Mouse (Mus musculus): ENCODE data around the gene 9930111J21Rik2. TPM values are rescaled to one million over a fixed set of nuclear protein-coding genes. Genes with fewer than 3 reads are reported as not detected.
"Not testable (repeated sequence)": the region's sequence is repeated elsewhere in the genome, so short reads cannot be mapped to it uniquely, and the experiment has no call there.

9930111J21Rik2 gene
- polyA plus RNA-seq, 1 experiment, result 91.8 TPM

DNA sequence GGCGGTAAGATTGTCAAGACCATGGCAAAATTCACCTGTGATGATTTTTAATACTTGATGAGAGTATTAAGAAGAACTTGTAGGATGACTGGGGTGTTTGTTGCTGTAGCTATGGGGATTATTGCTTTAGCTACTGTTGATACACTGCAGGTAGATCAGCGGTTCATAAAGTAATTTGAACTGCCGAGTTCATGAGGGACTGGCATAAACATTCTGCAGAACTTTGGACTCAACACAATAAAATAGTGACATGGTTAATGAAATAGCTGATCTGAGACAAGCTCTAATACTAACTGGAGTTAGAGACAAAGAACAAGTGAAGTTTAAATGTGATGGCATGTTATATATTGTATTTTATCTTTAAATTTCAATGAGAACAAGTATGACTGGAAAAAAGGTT lies 27.7 kb upstream of the 9930111J21Rik2 start:
- Histone ChIP-seq H3K27ac (ENCODE audit: insufficient read depth, low read depth, low read length) (no peak overlapping the region), H3K4me3 (ENCODE audit: insufficient read depth, low read length) (no peak overlapping the region), H3K4me1 (ENCODE audit: control insufficient read depth, insufficient read depth, low read length) (peaks cover 35% of the 10 kb centered on the region)
- TF ChIP-seq CTCF (IDR thresholded peaks at IDR 0.05; ENCODE audit: low read depth, low read length), result no peak
- TF ChIP-seq POLR2A (IDR thresholded peaks at IDR 0.05; ENCODE audit: borderline replicate concordance, low read depth, low read length), result no peak

DNA sequence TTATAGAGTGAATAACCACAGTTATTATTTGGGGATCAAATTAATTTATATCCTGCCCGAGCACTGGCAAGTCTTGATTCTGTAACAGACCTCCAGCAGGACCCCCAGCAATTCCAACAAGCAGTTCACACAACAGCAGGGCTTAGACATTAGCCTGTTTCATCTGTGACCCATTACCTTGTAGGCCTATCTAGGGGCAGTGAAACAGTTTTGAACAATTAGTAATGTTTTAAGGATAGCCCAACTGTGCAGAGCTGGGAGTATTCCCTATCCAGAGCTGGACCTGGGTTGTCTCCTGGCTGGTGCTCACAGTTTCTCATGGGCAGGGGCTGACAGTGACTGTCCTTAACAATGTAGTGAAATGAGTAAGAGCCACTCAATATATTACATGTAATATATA lies 26.0 kb upstream of the 9930111J21Rik2 start:
- peak overlapping the region; percentile 97 for H3K27ac ChIP-seq (ENCODE audit: insufficient read depth, low read depth, low read length)
- H3K4me3 ChIP-seq (ENCODE audit: insufficient read depth, low read length), result 0 out of 2 replicates have a peak overlapping the region, but pooled peaks have one; percentile 1
- TF ChIP-seq CTCF (IDR thresholded peaks at IDR 0.05; ENCODE audit: low read depth, low read length) (no peak), POLR2A (IDR thresholded peaks at IDR 0.05; ENCODE audit: borderline replicate concordance, low read depth, low read length) (no peak)
- peaks cover 27% of the 10 kb centered on the region for H3K4me1 ChIP-seq (ENCODE audit: control insufficient read depth, insufficient read depth, low read length)

DNA sequence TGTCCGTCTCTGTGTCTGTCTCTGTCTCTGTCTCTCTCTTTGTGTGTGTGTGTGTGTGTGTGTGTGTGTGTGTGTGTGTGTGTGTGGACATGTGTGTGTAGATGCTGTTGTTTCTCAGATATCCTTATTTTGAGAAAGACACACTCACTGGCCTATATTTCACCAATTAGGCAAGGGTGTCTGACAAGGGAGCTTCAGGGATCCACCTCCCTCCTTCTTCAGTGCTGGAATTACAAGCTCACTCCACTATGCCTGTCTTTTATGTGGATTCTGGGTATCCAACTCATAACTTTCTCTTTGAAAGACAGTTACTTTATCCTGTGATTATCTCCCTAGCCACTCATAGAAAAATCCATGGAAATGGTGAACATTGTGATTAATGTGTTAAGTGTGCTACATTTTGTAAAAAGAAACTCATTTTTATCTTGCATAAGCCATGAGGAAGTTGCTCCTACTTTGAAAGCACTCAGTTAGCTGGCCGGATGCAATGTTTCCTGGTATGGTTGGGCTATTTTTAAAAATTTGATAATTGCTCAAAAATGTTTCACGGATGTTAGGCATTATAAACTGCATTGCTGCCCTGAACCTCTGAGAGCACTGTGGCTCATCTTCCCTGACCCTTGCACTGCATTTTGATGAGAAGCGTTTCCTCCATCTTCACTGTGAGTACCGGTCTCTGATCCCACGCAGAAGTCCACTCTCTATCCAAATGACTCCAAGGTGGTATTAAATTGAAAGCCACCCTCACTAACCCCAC lies 25.1 kb upstream of the 9930111J21Rik2 start, which contains the start of gene Ifi47:
Gene Ifi47, plus strand, starts transcription at position 587 of the 757 bp plus-strand sequence.
- Histone ChIP-seq H3K4me3 (ENCODE audit: insufficient read depth, low read length) (peak within 1 kb of the TSS; percentile 35), H3K27ac (ENCODE audit: insufficient read depth, low read depth, low read length) (peak within 1 kb of the TSS; percentile 97), H3K4me1 (ENCODE audit: control insufficient read depth, insufficient read depth, low read length) (peaks cover 21% of the 10 kb centered on the region)

DNA sequence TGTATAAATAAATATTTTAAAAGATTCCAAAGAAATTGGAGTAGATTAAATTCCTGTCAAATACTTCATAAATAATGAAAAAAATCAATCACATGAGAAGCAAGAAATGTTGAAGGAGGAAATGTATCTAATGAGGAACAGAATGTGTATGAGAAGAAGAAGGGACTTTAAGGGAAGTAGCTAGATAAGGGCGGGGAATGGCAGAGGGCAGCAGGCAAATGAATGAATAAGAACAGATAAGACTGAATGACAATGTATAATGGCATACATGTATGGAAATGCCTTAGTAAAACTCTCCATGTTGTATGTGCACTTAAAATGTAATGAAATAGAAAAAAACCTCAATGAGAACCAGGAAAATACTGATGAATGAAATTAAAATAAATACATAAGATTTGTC lies 17.3 kb upstream of the 9930111J21Rik2 start:
- Histone ChIP-seq H3K27ac (ENCODE audit: insufficient read depth, low read depth, low read length) (no peak overlapping the region), H3K4me1 (ENCODE audit: control insufficient read depth, insufficient read depth, low read length) (peaks cover 11% of the 10 kb centered on the region), H3K4me3 (ENCODE audit: insufficient read depth, low read length) (no peak overlapping the region)
- TF ChIP-seq CTCF (IDR thresholded peaks at IDR 0.05; ENCODE audit: low read depth, low read length) (no peak), POLR2A (IDR thresholded peaks at IDR 0.05; ENCODE audit: borderline replicate concordance, low read depth, low read length) (no peak)

DNA sequence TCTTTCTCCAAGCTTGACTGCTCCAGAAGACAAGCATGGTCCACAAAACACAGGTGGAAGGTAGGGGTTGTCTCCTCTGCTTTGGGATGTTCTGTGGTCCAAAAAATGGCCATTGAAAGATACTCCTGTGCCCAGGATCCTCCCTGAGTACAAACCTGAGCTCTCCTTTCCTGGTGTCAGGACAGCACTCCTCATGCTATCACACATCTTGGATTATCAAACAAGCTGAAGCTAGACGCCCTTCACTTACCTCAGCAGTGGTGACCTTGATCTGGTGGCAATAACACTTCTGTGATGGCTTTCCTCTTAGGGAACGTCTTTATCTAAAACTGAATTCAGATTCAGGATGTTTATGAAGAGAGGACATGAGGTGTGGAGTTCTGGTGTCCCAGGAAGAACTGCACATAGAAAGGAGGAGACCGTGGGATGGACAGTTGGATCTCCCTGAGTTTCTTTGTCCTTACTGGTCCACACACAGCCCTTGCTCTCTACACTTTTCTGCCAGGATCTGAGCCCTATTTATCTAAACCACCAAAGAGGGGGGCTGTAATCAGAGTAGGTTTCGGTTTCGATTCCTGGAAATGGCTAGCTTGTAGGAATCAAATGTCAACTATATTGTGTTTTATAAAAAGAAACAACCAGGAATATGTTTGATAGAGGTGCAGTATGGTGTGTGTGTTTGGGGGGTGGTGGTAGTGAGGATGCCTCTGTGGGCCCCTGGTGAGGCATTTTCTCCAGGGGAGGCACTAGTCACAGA lies 12.8 kb upstream of the 9930111J21Rik2 start, which contains the start of gene Tgtp2:
Gene Tgtp2, minus strand, starts transcription at position 494 of the 757 bp plus-strand sequence.
- not testable (repeated sequence) for H3K4me3 ChIP-seq (ENCODE audit: insufficient read depth, low read length); H3K4me1 ChIP-seq (ENCODE audit: control insufficient read depth, insufficient read depth, low read length); H3K27ac ChIP-seq (ENCODE audit: insufficient read depth, low read depth, low read length)

DNA sequence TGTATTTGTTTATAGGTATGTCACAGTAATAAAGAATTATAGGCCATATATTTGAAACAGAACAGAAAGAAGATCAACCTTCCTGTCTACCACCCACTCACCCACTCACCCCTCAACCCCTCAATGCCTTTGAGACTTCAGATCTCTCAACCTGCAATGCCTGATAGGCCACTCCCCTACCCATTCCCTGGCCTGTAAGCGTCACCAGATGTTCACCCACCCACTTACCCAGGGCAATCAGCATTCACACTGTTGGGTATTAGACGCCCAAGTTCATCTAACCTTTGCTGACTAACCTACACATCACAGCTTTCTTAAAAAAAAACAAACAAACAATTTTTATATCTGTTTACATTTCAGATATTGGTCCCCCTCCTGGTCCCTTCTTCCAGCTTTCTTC lies 10.8 kb upstream of the 9930111J21Rik2 start:
- H3K27ac ChIP-seq (ENCODE audit: insufficient read depth, low read depth, low read length); H3K4me1 ChIP-seq (ENCODE audit: control insufficient read depth, insufficient read depth, low read length); H3K4me3 ChIP-seq (ENCODE audit: insufficient read depth, low read length): not testable (repeated sequence)

DNA sequence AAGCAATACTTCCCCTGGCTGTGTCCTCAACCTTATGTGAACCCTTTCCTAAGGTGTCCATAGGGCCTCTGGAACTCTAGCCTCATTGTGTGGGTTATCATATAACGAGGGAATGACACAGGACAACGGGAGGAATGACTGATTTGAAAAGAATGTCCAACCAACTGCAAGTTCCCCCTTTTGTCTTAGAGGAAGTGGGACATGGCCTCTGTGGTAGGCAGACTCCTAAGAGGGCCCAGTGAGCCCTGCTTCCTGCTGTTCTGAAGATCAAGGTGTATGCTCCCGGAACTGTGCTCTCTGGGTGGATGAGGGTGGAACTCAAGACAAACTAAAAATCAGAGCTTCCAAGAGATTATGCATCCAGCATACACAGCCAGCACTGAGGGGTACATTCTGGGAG lies 9.0 kb upstream of the 9930111J21Rik2 start:
- not testable (repeated sequence) for H3K4me3 ChIP-seq (ENCODE audit: insufficient read depth, low read length); H3K4me1 ChIP-seq (ENCODE audit: control insufficient read depth, insufficient read depth, low read length)
- H3K27ac ChIP-seq (ENCODE audit: insufficient read depth, low read depth, low read length), result peak overlapping the region; percentile 47; the same call in 1 of the 2 replicates

DNA sequence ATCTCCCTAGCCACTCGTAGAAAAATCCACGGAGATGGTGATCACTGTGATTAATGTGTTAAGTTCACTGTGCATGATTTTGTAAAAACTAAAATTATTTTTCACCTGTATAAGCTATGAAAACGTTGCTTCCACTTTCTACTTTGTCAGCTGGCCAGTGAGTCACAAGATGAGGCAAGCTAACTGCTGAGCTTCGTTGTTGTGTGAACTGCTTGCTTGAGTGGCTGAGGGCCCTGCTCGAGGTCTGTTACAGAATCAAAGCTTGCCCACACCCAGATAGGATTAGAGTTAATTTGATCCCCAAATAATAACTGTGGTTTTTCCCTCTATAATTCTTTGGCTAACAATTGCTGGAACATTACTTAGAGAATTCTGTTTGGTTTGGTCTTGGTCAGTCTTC lies 852 bp upstream of the 9930111J21Rik2 start:
- H3K4me1 ChIP-seq (ENCODE audit: control insufficient read depth, insufficient read depth, low read length); H3K27ac ChIP-seq (ENCODE audit: insufficient read depth, low read depth, low read length); H3K4me3 ChIP-seq (ENCODE audit: insufficient read depth, low read length): not testable (repeated sequence)

DNA sequence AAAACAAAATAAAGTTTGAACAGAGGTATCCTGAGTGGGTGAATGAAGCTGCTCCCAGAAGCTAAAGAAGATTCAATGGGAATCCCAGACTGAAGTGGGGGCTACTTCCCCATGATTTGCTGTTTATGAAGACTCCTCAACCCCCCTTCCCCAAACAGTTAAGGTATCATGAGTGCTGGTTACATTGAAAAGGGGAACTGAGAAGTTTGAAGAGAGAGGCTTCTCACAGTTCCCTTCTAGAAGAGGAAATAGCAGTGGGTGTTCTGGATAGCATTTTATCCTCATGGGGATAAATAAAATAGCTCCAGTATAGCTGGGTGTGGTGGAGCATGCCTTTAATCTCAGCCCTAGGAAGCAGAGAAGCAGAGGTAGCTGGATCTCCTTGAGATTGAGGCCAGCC lies 978 bp downstream of the 9930111J21Rik2 start:
- H3K27ac ChIP-seq (ENCODE audit: insufficient read depth, low read depth, low read length); H3K4me1 ChIP-seq (ENCODE audit: control insufficient read depth, insufficient read depth, low read length); H3K4me3 ChIP-seq (ENCODE audit: insufficient read depth, low read length): not testable (repeated sequence)

DNA sequence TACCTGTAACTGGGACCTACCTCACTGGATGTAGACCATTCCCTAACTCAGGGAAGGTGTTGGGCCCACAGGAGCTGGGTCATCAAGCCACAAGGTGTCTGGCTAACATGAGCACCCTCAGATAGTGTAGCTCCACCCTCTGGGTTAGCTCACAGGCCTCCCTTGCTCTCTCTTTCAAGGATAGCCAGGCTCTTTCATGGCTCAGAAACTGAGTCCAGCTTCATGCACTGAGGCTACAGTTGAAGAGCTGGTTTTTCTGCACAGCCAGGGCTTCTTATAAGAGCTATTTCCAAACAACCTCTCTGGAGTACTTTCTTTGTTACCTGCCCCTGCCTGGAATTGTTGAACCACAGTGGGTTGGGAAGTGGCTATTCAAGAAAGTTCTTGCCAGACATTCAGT lies 39.0 kb downstream of the 9930111J21Rik2 start:
- not testable (repeated sequence) for H3K4me1 ChIP-seq (ENCODE audit: control insufficient read depth, insufficient read depth, low read length); H3K4me3 ChIP-seq (ENCODE audit: insufficient read depth, low read length); H3K27ac ChIP-seq (ENCODE audit: insufficient read depth, low read depth, low read length)

DNA sequence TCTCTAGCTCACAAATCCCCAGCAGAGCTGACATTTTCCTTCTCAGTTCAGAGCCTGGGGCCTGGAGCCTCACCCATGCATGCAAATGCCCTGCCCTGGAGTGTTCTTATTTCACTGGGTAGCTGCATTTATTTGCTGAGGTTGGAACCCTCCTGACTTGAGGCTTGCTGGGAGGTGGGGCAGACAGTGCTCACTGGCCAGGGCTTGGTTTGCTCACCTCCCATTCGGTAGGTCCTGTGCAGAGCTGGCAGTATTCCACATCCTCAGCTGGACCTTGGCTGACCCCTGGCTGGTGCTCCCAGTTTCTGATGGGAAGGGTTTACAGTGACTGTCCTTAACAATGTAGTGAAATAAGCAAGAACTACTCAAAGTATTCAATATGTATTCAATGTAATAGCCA lies 44.3 kb downstream of the 9930111J21Rik2 start:
- H3K27ac ChIP-seq (ENCODE audit: insufficient read depth, low read depth, low read length); H3K4me1 ChIP-seq (ENCODE audit: control insufficient read depth, insufficient read depth, low read length); H3K4me3 ChIP-seq (ENCODE audit: insufficient read depth, low read length): not testable (repeated sequence)

DNA sequence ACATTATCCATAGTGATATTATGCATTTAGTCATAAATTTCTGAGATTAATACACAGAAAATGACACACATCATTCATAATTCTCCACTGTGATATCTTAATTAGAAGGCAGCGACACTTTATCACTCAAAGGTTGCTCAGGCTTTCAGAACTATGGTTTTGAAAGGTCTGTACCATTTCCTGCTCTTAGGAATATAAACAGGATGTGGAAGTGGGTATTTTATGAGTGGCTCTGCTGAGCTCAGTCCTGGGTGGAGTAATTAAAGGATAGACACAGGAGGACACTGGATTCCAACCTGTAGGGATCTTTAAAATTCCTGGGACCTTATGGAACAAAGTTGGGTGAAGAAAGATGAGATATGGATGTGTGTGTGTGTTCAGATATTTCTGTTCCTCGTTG lies 44.7 kb downstream of the 9930111J21Rik2 start:
- not testable (repeated sequence) for H3K4me1 ChIP-seq (ENCODE audit: control insufficient read depth, insufficient read depth, low read length); H3K4me3 ChIP-seq (ENCODE audit: insufficient read depth, low read length)

DNA sequence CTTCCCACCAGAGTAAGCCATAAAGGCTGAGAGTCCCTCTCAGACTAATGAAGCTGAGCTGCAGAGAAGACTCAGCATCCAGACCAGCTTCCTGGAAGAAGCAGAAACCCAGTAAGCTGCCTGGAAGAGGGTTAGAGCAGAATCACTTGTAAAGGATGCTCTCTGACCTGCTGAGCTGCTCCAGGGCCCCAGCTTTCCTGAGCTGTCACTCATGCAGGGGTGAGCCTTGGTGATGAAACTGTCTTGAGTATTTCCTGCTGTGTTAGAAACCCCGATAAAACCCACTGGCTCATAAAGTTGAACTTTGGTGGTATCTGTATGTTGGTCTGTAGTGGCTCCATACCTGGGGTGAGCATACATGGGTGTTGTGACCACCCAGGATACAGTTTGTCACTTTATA lies 50.6 kb downstream of the 9930111J21Rik2 start:
- not testable (repeated sequence) for H3K27ac ChIP-seq (ENCODE audit: insufficient read depth, low read depth, low read length); H3K4me3 ChIP-seq (ENCODE audit: insufficient read depth, low read length); H3K4me1 ChIP-seq (ENCODE audit: control insufficient read depth, insufficient read depth, low read length)

More for the DNA sequence above, 44.7 kb downstream of the 9930111J21Rik2 start:
- not testable (repeated sequence) for H3K27ac ChIP-seq (ENCODE audit: insufficient read depth, low read depth, low read length)

DNA sequence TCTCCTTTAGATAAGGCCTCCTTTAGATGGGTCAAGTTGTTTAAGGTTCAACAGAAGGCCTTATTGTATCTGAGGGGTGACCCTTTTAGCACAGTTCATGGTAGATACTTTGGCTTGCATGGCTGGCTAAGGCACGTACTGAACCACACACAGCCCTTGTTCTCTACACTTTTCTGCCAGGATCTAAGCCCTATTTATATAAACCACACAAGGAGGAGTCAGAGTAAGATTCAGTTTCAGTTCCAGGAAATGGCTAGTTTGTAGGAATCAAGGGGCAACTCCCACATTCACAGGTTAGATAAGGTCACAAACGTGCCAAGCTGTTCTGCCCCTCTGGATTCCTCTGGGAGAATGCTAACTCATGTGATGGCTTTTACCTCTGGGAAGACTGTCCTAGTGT lies 57.0 kb downstream of the 9930111J21Rik2 start, which contains the start of gene Tgtp1:
Gene Tgtp1, minus strand, starts transcription at position 155 of the 400 bp plus-strand sequence.
- not testable (repeated sequence) for H3K27ac ChIP-seq (ENCODE audit: insufficient read depth, low read depth, low read length); H3K4me3 ChIP-seq (ENCODE audit: insufficient read depth, low read length)
- peaks cover 12% of the 10 kb centered on the region for H3K4me1 ChIP-seq (ENCODE audit: control insufficient read depth, insufficient read depth, low read length)

DNA sequence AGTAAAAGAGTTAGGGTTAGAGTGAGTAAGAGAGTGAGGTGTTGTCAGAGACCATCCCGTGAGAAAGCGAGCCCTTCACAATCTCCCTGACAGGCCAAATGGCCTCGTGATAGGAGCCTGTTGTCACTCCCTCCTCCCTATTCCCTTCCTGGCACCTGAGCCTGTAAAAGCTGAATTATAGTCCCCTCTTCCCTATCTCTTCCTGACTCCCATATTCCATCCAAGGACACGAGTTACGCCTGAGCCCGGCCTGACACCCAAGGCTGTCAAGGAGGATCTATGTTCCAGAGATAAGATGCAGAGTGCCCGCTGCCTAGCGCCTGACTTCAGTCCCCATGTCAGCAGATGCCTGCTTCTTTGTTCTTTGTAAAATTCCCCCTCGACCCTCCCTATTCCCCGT lies 57.7 kb downstream of the 9930111J21Rik2 start:
- H3K27ac ChIP-seq (ENCODE audit: insufficient read depth, low read depth, low read length); H3K4me3 ChIP-seq (ENCODE audit: insufficient read depth, low read length): not testable (repeated sequence)
- peaks cover 12% of the 10 kb centered on the region for H3K4me1 ChIP-seq (ENCODE audit: control insufficient read depth, insufficient read depth, low read length)

Measured in bone marrow macrophage, adult 2 months (primary cell).